Mouse (Mus musculus) central nervous system, embryonic 18 days (tissue): Measurements from ENCODE around the gene Itgax. TPM values are rescaled to one million over a fixed set of nuclear protein-coding genes. Genes with fewer than 3 reads are reported as not detected.

ENCODE experiments used
- polyA plus RNA-seq: library from polyadenylated mRNA; depleted of rRNA; stranded (reverse); fragments of >200 nt; gene quantifications from 2 replicates; pipeline ENCODE4 v1.2.3, GENCODE M21; 2012; rRNA removed

The Itgax gene
- 0.09 and 0.10 TPM in 2 replicates for polyA plus RNA-seq

DNA sequence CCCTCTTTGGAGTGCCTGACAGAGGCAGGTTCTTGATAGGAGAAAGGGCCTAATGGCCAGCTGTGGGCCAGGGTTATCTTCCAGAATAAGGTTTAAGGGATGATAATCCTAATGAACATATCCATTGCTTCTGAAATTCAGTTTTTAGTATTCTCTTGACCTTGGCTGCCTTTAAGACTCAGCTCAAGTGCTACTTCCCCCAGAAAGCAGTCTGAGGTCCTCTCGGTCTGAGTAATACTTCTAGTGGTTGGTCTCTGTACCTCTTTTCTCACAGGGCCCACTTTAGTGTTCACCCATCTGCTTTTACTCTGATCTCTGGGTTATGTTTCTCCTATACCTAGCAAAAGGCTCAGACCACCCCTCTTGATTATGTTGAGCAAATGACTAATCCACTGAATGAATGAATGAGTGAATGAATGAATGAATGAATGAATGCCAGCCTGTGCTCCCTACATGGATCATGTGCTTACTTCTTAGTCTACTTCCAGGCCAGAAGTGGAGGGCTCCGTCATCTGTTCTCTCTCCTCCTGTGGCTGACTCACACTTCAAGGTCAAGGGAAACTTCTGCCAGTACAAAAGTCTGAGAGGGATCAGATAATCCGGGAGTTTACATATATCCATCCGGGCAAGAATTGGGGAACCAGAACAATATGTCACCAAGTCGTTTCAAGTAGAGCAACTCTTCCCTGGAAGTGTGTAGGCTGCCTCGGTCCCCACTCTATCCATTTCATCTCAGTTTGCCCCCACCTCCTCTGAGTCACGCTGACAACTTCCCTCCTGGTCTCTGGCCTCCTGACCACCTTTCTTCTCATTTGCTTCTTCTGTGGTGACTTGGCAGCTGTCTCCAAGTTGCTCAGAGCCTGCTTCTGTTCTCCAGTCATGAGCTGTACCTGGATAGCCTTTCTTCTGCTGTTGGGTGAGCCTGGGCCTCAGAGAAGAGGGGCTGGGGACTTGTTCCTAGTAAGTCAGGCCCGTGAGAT lies at the start of gene Itgax:
Itgax (plus strand) TSS at position 807 of the 980 bp plus-strand sequence.

DNA sequence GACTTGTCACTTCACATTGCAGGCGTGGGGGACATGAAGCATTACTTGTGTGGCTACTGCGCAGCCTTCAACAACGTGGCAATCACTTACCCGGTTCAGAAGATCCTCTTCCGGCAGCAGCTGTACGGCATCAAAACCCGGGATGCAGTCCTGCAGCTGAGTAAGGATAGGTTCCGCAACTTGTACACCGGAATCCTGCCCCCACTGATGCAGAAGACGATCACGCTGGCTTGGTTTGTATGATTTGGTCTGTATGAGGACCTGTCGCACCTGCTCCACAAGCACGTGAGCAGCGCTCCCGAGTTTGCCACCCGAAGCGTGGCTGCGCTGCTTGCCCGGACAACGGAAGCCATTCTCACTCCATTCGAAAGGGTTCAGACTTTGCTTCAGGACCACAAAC lies 24.7 kb downstream of the Itgax start, which contains the start of gene Itgad:
Itgad (plus strand) TSS at position 301 of the 400 bp plus-strand sequence.

Other genes with a start within 250 kb of the Itgax start
- 2.9 and 3.0 TPM in 2 replicates for gene Prss53, start 238.6 kb upstream of the Itgax start, polyA plus RNA-seq
- not detected in 2 replicates for gene Gm21974, start 234.1 kb upstream of the Itgax start, polyA plus RNA-seq
- gene Vkorc1, start 233.9 kb upstream of the Itgax start, polyA plus RNA-seq, result 68.8 and 78.8 TPM in 2 replicates
- 44.6 and 48.7 TPM in 2 replicates for gene Bckdk, start 225.5 kb upstream of the Itgax start, polyA plus RNA-seq
- gene Kat8, start 217.0 kb upstream of the Itgax start, polyA plus RNA-seq, result 48.7 and 49.7 TPM in 2 replicates
- 0.57 and 1.2 TPM in 2 replicates for gene Prss8, start 199.4 kb upstream of the Itgax start, polyA plus RNA-seq
- gene Prss36, start 182.8 kb upstream of the Itgax start, polyA plus RNA-seq, result 14.2 and 14.7 TPM in 2 replicates
- 556 and 596 TPM in 2 replicates for gene Fus, start 162.1 kb upstream of the Itgax start, polyA plus RNA-seq
- 4.5 and 7.3 TPM in 2 replicates for gene Pycard, start 135.7 kb upstream of the Itgax start, polyA plus RNA-seq
- gene Trim72, start 125.6 kb upstream of the Itgax start, polyA plus RNA-seq, result 0.53 and 3.0 TPM in 2 replicates
- 1.1 and 1.7 TPM in 2 replicates for gene Itgam, start 66.9 kb upstream of the Itgax start, polyA plus RNA-seq
- not detected in 2 replicates for gene Gm49368, start 66.9 kb upstream of the Itgax start, polyA plus RNA-seq
- 0.13 and 0.20 TPM in 2 replicates for gene Itgad, start 24.8 kb downstream of the Itgax start, polyA plus RNA-seq
- gene Cox6a2, start 76.8 kb downstream of the Itgax start, polyA plus RNA-seq, result 0.83 and 11.2 TPM in 2 replicates
- 10.1 and 10.3 TPM in 2 replicates for gene Armc5, start 107.8 kb downstream of the Itgax start, polyA plus RNA-seq
- 2.5 and 2.6 TPM in 2 replicates for gene 9130023H24Rik, start 108.5 kb downstream of the Itgax start, polyA plus RNA-seq
- 12.3 and 12.9 TPM in 2 replicates for gene Tgfb1i1, start 117.3 kb downstream of the Itgax start, polyA plus RNA-seq
- gene Slc5a2, start 136.1 kb downstream of the Itgax start, polyA plus RNA-seq, result 0.06 and 0.12 TPM in 2 replicates
- 24.4 and 26.5 TPM in 2 replicates for gene BC017158, start 168.6 kb downstream of the Itgax start, polyA plus RNA-seq